In genomic region chr7:82785335-82785934, GRCm38 (mm10) we compare ENCODE assay signal across 19 mouse cellular contexts.
DNase-seq lines count a peak whose midpoint lies in the region; ATAC-seq and TF ChIP-seq lines count a peak whose summit lies in the region.
"Had no signal": no experiment of that assay in that cellular context is flagged by ENCODE, and none has a peak within 500 bp of the region (broad histone marks: within the 10 kb centered on the region; RNA-seq: fewer than 3 reads in every experiment).

No protein-coding gene starts in this region.

- H3K4me1 ChIP-seq in kidney, adult 2 months (ENCODE audit: control insufficient read depth, insufficient read depth, low read length): no peaks in the 10 kb centered on the region; the same call in 1 of the 2 replicates
- H3K4me1 ChIP-seq in kidney, embryonic 14.5 days (ENCODE audit: control insufficient read depth, insufficient read depth, low read length): 0 out of 2 replicates have a peak, but pooled peaks cover 4% of the 10 kb centered on the region
- H3K4me1 ChIP-seq: forebrain, embryonic 12.5 days; liver, embryonic 15.5 days; midbrain, embryonic 12.5 days; stomach, embryonic 15.5 days had no signal

- H3K9me3 ChIP-seq in kidney, embryonic 14.5 days (ENCODE audit: control insufficient read depth, low read length): no peaks in the 10 kb centered on the region
- H3K9me3 ChIP-seq: embryonic facial prominence, embryonic 13.5 days; forebrain, embryonic 12.5 days; limb, embryonic 10.5 days; liver, embryonic 15.5 days; midbrain, embryonic 12.5 days; stomach, embryonic 15.5 days had no signal

- no peak for TF ChIP-seq POLR2A in kidney, adult 2 months (IDR thresholded peaks at IDR 0.05; ENCODE audit: low read depth, low read length)

- no peak overlapping the region for H3K27ac ChIP-seq in kidney, adult 2 months (ENCODE audit: insufficient read depth, low read depth, low read length)
- H3K27ac ChIP-seq in kidney, embryonic 14.5 days (ENCODE audit: low read depth, low read length): no peak overlapping the region
- H3K27ac ChIP-seq: embryonic facial prominence, embryonic 13.5 days; forebrain, embryonic 12.5 days; limb, embryonic 10.5 days; liver, embryonic 15.5 days; midbrain, embryonic 12.5 days; stomach, embryonic 15.5 days had no signal

- H3K36me3 ChIP-seq in kidney, adult 2 months (ENCODE audit: control insufficient read depth, insufficient read depth, low read length): no peaks in the 10 kb centered on the region
- H3K36me3 ChIP-seq in kidney, embryonic 14.5 days (ENCODE audit: control insufficient read depth, insufficient read depth, low read length): no peaks in the 10 kb centered on the region
- H3K36me3 ChIP-seq: embryonic facial prominence, embryonic 13.5 days; forebrain, embryonic 12.5 days; liver, embryonic 15.5 days; stomach, embryonic 15.5 days had no signal

- DNase-seq in kidney, adult 2 months: peak; percentile 24
- DNase-seq in 416B (ENCODE audit: low read depth): peak; percentile 12
- DNase-seq in ES-CJ7 (ENCODE audit: low read depth, low spot score): peak; percentile 85
- DNase-seq in gonadal fat pad, adult 2 months (ENCODE audit: low read depth): peak; percentile 24
- DNase-seq in retina, embryonic 14.5 days (ENCODE audit: low spot score): no peak
- no peak for DNase-seq in gastrocnemius, postnatal 14 days
- no peak for DNase-seq in spleen, postnatal 10 days (ENCODE audit: low spot score in 2 of 2)
- DNase-seq: cerebellum, postnatal 25 days; gastrocnemius, postnatal 36 days; kidney, adult 8-10 months had no signal

- intact Hi-C loops in gastrocnemius, postnatal 14 days (cut with DNase I; ENCODE audit: low total_unique reads): no loop called here

- no peak for TF ChIP-seq CTCF in kidney, adult 2 months (conservative IDR thresholded peaks at IDR 0.05; ENCODE audit: insufficient read depth, insufficient read length, low read depth, low read length)

- no peak overlapping the region for H3K9ac ChIP-seq in kidney, embryonic 14.5 days (ENCODE audit: low read depth, low read length)
- H3K9ac ChIP-seq: embryonic facial prominence, embryonic 13.5 days; forebrain, embryonic 12.5 days; liver, embryonic 15.5 days; midbrain, embryonic 12.5 days; stomach, embryonic 15.5 days had no signal

- no peak for ATAC-seq in kidney, embryonic 14.5 days (ENCODE audit: low FRiP score, low TSS enrichment)
- ATAC-seq: CD4-positive, CD25-positive, alpha-beta regulatory T cell, adult 4 months had no signal

- H3K4me3 ChIP-seq in kidney, adult 2 months (ENCODE audit: insufficient read depth, low read depth, low read length): no peak overlapping the region
- H3K4me3 ChIP-seq in kidney, embryonic 14.5 days (ENCODE audit: low read length): no peak overlapping the region
- H3K4me3 ChIP-seq: embryonic facial prominence, embryonic 13.5 days; forebrain, embryonic 12.5 days; limb, embryonic 10.5 days; liver, embryonic 15.5 days; midbrain, embryonic 12.5 days; myocyte; stomach, embryonic 15.5 days had no signal

- 54% methylated on average over 6 of the region's 6 CpGs for WGBS in kidney, adult 2 months
- 67% methylated on average over 6 of the region's 6 CpGs for WGBS in kidney, embryonic 14.5 days

- H3K4me2 ChIP-seq in kidney, embryonic 14.5 days (replicated peaks; ENCODE audit: low read depth, low read length): no peak overlapping the region
- H3K4me2 ChIP-seq: embryonic facial prominence, embryonic 13.5 days; forebrain, embryonic 12.5 days; liver, embryonic 15.5 days; midbrain, embryonic 12.5 days; stomach, embryonic 15.5 days had no signal

- no peaks in the 10 kb centered on the region for H3K27me3 ChIP-seq in kidney, adult 2 months (replicated peaks; ENCODE audit: control insufficient read depth, insufficient read depth, low read length)
- no peaks in the 10 kb centered on the region for H3K27me3 ChIP-seq in kidney, embryonic 14.5 days (ENCODE audit: control insufficient read depth, insufficient read depth, low read length)
- H3K27me3 ChIP-seq: embryonic facial prominence, embryonic 13.5 days; forebrain, embryonic 12.5 days; liver, embryonic 15.5 days; midbrain, embryonic 12.5 days; stomach, embryonic 15.5 days had no signal

Comparison
In these comparisons a context has a peak if more than half of its experiments do, and no peak if none do; other contexts are left out.
1. DNase-seq: peak in kidney, adult 2 months (single experiment), 416B (single experiment), ES-CJ7 (single experiment) and gonadal fat pad, adult 2 months (single experiment); none in retina, embryonic 14.5 days (single experiment), gastrocnemius, postnatal 14 days (single experiment) and spleen, postnatal 10 days (0 of 2).